Mouse (Mus musculus) ES-Bruce4 (cell line): ENCODE data around the gene Chek2.

Experiments
- CTCF ChIP-seq: IDR thresholded peaks from one replicate; pipeline ENCODE4 v1.8.1; 2011; ENCODE audit warnings: low read depth, low read length
- EP300 ChIP-seq: IDR thresholded peaks from 2 replicates; pipeline ENCODE4 v1.6.1; 2011; ENCODE audit warnings: low read depth, low read length; ENCODE audit not compliant: insufficient read depth
- POLR2A ChIP-seq: IDR thresholded peaks from one replicate; pipeline ENCODE4 v1.8.1; 2011; ENCODE audit warnings: low read length; ENCODE audit not compliant: insufficient read depth

GRCm38 (mm10) chr5:110890561-110890960, 50.8 kb downstream of the Chek2 start:
- TF ChIP-seq POLR2A (no peak), CTCF (no peak), EP300 (no peak)
